In the genomic region with DNA sequence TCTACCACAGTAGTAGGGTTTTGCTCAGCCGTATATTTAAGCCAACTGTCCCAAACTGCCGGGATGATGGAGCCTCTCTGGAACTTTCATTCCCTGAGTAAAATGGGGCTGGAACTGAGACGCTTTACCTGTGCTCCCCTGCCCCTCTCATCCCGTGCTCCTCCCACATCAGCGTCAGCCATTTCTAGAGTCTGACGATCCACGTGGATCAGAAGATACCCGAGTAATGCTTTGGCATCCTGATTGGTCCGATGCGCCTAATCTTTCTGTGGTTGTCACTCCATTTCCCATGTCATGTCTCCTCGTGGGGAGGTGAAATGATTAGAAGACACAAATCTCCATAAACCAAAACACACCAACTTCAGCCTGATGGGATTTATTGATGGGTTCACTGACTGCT, we compare ENCODE assay signal across 25 mouse cellular contexts. TPM values are rescaled to one million over a fixed set of nuclear protein-coding genes. Genes with fewer than 3 reads are reported as not detected.
"Had no signal": no experiment of that assay in that cellular context is flagged by ENCODE, and none has a peak within 500 bp of the region (broad histone marks: within the 10 kb centered on the region; RNA-seq: fewer than 3 reads in every experiment).

No protein-coding gene starts in this region.

- H3K27me3 ChIP-seq: hindbrain, embryonic 12.5 days; kidney, embryonic 15.5 days had no signal

- H3K4me1 ChIP-seq: liver, embryonic 13.5 days had no signal

- DNase-seq: gastrocnemius, postnatal 10 days; gastrocnemius, postnatal 25 days; heart, adult 18-20 months; heart, postnatal 10 days; heart, postnatal 4 days; kidney, adult 11 months; kidney, adult 2 months; kidney, adult 9 months; kidney, postnatal 14 days; kidney, postnatal 36 days; layer of hippocampus, adult 9-11 months; layer of hippocampus, postnatal 36 days; liver; liver, embryonic 13.5 days had no signal

- H3K36me3 ChIP-seq: heart, embryonic 10.5 days; heart, embryonic 12.5 days; hindbrain, embryonic 10.5 days; hindbrain, embryonic 12.5 days; kidney, embryonic 15.5 days; limb, embryonic 10.5 days; limb, embryonic 12.5 days; liver, embryonic 13.5 days had no signal

- H3K4me3 ChIP-seq: heart, embryonic 10.5 days; heart, embryonic 12.5 days; hindbrain, embryonic 10.5 days; hindbrain, embryonic 12.5 days; kidney, embryonic 15.5 days; limb, embryonic 10.5 days; limb, embryonic 12.5 days; liver, embryonic 13.5 days had no signal

- H3K27ac ChIP-seq: heart, embryonic 10.5 days; hindbrain, embryonic 10.5 days; hindbrain, embryonic 12.5 days; hindbrain, embryonic 14.5 days; kidney, embryonic 15.5 days; kidney, postnatal 0 days; limb, embryonic 10.5 days; limb, embryonic 12.5 days; liver, embryonic 13.5 days had no signal

RNA-seq across cellular contexts. Expression of gene Grb7, which starts 28.8 kb away (rescaled TPM):
- total RNA-seq: granulocyte monocyte progenitor cell, adult 5-6 weeks; heart, postnatal 10 days; heart, postnatal 25 days; heart, postnatal 4 days had no signal
